Mouse (Mus musculus) monocyte, adult 5-6 weeks (primary cell): ENCODE results near the gene Wwox. TPM values are rescaled to one million over a fixed set of nuclear protein-coding genes. Genes with fewer than 3 reads are reported as not detected.

ENCODE experiments used
- ATAC-seq: fragments of 153-309, 156-312 bp; replicated peaks from 2 replicates; pipeline ENCODE4 v1.8.0; 2017; ENCODE audit warnings: mild to moderate bottlenecking; ENCODE audit not compliant: low TSS enrichment, insufficient number of reproducible peaks, severe bottlenecking, poor library complexity, low FRiP score
- total RNA-seq: library from RNA; stranded (forward); fragments of 200-1000, 200-491, 200-594 nt; gene quantifications from 3 replicates; pipeline ENCODE4 v1.2.3, GENCODE M21; 2017

The Wwox gene
- total RNA-seq, 1 experiment from 2014 or later = 4.3 TPM

DNA sequence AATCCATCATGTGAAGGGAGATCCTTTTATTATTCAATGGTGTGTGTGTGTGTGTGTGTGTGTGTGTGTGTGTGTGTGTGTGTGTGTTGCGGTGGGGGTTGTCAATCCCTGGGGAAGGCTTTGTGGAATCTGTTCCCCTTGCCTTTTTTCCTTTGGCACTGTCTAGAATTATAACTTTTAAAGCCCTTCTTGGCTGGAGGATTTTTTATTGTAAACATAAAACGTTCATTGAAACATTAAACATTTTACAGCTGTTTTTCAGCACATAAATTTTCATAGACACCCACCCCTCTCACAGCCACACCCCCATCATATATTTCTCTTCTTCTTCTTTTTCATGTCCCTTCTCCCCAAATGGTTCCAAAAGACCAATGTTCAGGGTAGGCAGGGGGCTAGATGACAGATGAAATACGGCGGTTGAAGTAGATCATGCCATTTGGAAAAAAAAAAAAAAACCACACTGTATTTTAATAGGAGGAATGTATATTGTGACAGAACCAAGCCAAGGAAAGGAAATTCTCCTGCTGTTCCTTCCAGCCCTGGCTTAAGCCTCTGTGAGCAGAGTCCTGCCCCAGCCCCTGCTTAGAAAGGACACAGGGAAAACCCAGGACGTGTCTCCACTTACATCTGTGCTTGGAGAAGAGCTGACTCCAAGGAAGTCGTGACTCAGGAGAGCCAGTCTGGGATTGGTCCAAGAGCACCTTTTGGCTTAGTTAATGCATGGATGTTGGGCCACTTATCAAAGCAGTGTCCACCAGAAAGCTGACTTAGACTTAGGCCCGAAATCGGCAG is 517.1 kb downstream of the Wwox start:
- no peak for ATAC-seq

DNA sequence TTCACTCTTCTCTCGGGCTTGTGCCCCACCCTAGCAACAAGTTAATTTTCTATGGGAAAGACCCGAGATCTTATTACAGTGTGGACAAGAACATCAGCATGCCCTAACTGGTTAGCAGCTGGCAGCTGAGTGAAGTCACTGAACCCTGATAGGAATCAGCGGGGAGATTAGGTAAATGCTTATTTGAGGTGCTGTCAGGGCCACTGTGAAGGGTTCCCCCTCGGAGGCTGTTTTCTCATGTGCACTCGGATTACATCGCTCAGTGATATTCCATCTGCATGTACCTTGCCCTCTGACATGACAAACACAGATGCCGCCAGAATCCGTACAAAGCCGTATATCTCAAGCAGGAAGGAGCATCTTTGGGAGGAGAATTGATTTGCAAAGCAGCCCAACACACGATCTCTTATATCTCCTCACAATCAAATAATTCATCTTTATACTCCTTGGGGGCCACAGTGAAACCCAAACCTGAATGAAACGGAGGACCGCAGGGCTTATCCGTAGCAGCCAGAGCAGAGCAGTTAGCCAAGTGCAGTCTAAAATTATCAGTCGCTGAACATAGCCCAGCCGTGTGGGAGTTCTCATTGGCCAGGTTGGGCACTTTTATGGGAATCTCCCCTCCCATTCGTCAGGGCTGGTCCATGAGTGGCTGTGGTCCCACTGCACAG is 519.1 kb downstream of the Wwox start:
- ATAC-seq = no peak

DNA sequence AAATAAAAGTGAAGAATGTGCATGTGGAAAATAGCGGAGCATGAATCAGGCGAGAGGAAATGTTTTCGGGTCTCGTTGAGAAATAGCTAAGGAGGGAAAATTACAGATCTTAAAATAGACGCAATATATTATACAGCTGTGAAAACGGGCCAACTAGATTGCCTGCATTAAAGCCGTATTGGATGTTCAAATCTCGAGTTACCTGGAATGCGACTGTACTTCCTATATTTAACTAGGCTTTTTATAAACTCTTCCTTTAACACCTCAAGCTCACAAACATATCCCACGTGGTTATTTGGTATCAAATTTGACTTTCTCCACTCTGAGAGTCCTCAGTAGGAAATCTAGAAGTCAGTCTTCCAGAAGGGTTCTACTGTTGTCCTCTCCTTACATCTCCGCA is 520.0 kb downstream of the Wwox start:
- no peak for ATAC-seq

DNA sequence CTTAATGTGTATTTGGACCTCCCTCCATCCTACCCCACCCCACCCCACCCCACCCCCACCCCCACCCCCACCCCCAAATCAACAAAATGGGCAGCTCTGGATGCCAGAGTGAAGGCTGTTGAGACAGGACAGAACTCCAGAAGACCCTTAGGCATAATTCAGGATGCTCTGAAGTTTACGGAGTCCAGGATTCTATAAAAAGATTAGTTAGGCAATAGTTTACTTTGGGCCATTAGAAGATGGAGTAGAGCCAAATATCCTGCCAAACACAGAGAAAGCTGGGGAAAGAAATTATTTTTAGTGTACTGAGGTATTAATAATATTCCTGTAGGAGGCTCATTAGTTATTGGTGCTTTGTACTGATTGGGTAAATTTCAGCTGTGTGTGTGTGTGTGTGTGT is 523.0 kb downstream of the Wwox start:
- ATAC-seq = no peak

GRCm38 (mm10) chr8:114963282-114963681 is 523.8 kb downstream of the Wwox start:
- ATAC-seq = no peak

DNA sequence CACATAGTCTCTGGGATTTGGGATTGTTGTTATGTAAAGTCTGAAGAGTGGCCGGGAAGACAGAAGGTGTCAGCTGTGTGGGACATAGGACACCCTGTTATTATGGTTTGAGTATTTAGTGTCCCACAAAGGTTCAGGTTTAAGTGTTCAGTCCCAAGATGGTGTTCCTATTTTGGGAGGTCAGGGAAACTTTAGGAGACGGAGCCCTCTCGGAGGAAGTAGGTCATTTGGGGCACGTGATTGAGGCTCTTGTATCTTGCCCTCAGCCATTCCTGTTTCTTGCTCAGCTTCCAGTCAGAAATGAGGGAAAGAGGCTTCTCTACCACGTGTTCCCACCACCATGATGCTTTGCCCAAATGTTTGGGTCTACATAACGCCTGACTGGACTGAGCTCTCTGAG is 524.8 kb downstream of the Wwox start:
- ATAC-seq = no peak

DNA sequence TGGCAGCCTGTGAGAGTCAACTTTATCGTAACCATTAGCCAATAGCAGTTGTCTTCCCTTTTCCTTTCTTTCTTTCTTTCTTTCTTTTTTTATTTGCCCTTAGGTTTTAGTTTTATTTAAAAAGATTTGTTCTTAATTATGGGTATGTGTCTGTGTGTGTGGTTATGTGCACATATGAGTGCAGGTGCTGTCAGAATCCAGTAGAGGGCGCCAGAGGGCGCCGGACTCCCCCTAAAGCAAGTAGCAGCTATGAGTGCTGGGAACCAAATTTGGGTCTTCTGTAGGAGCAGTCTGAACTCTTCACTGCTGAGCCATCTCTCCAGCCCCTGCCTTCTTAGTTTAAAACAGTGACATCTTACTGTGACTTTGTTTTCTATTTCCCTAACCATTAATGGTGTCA is 529.4 kb downstream of the Wwox start:
- ATAC-seq = no peak

DNA sequence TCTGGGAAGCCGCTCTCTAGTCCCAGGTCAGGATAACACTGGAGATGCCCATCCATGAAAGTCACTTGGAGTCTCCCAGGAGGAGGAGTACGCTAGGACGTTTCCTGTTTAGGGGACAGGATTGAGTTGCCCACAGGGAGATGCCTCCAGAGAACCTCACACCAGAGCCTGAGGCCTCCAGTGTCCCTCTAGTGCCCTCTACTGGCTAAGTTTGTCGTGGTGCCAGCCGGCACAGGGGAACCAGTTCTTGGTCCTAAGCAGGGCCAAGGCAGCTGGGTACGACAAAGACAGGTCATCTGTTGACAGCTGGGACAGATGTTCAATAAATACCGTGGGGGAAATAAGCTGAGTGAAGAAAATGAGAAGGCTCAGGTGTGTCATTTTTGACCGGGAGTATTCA is 531.9 kb downstream of the Wwox start:
- peak; percentile 53; the same call in 1 of the 2 replicates for ATAC-seq

DNA sequence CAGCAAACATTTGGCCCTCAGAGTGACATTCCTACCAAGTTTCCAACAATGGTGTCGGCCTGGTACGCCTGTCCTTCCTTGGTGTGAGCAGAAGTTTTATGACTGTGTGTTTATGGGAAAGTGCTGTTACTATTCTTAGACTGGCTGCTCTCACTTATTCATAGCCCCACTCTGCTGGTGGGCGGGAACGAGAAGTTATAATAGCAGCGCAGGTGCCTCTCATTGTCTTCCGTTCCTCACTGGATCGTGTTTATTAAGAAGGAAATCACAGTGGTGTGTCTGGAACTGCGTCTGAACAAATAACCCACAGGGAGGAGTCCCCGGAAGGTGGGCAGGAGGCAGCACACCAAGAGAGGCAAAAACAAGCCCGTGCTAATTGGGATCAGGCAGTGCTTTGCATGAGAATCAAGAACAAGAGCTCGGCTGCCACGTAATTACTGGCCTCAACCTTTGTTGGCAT is 533.6 kb downstream of the Wwox start:
- ATAC-seq = no peak

GRCm38 (mm10) chr8:114974336-114974950 is 535.0 kb downstream of the Wwox start:
- ATAC-seq = no peak

- no peak for ATAC-seq
These were observed 538.3 kb downstream of the Wwox start for GRCm38 (mm10) chr8:114977746-114978145.

- ATAC-seq = no peak
These were observed 538.9 kb downstream of the Wwox start for GRCm38 (mm10) chr8:114978206-114978960.

GRCm38 (mm10) chr8:114979671-114980070 is 540.2 kb downstream of the Wwox start:
- ATAC-seq = no peak

GRCm38 (mm10) chr8:114982762-114983161 is 543.3 kb downstream of the Wwox start:
- no peak for ATAC-seq

- no peak for ATAC-seq
These were observed 545.0 kb downstream of the Wwox start for GRCm38 (mm10) chr8:114984500-114984899.

- no peak for ATAC-seq
These were observed 546.5 kb downstream of the Wwox start for GRCm38 (mm10) chr8:114985996-114986395.

DNA sequence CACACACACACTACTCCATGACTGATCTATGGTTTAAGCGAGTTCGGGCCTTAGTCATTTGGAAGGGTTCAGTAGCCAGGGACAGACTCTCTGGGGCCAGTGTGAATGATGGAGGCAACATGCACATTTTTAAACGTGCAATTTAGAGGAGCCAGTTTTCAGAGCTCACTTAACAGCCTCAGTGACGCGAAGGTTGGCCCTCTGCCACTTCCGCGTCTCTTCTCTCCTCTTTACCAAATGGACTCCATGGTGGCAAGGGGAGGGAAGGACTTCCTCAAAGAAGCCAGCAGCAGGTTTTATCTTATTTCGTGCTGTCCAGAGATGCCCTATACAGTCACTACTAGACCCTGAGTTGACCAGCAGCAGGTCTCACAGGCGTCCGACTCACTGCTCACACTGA is 547.5 kb downstream of the Wwox start:
- no peak for ATAC-seq

DNA sequence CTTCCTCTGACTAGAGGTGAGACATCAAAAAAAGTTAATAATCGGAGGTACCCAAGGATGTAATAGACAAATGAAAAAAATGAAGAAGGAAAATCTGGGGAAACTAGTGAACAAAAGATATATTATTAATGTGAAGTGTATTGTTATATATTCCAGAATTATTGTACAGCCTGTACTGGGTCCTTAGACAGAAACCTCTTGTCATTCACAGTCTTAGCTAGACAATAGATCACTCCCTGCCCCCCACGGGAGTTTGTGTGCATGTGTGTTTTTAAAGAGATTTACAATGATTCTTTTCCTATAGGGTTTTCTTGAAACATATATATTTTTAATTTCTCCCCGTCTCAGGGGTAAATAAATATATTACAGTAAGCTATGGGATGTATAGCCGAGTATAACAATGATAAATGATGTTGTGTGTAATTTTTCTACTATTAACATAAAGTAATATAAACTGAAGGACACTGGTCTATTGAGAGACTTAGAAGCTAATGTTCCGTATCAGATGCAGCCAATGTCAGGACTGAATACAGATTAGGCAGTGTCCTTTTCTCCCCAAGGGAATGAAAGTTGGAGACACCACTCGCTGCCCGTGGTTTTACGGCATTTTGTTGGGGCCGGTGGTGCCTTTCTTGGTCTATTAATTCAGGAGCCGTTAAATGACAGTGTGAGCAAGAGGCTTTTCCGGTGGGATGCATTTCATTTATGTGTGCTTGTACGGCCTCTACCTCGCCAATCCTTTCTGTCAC is 551.6 kb downstream of the Wwox start:
- ATAC-seq = no peak
